Mouse (Mus musculus): ENCODE measurements around the gene Carmil2.

Gene Carmil2

DNA sequence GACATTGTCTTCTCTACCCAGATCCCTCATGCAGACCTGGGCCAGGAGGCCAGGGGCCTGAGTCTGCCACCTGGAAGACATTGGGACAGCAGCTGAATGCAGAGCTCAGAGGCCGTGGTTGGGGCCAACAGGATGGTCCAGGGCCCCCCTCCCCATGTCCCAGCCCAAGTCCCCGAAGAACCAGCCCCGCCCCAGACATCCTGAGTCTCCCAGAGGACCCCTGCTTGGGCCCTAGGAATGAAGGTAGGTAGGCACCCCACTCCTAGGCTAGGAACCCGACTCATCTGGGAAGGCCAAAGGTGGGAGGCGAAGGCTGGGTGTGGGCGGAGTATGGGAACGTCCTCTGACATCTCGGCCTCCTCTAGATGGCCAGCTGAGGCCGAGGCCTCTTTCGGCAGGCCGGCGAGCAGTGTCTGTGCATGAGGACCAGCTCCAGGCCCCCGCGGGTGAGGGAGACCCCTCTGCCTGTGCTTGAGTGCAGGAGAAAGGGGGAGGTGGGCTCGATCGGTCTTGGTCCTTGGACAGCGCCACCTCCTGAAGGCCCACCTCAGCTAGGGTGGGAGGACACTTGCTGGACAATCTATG lies 11.2 kb downstream of the Carmil2 start:
- no peak for DNase-seq

DNA sequence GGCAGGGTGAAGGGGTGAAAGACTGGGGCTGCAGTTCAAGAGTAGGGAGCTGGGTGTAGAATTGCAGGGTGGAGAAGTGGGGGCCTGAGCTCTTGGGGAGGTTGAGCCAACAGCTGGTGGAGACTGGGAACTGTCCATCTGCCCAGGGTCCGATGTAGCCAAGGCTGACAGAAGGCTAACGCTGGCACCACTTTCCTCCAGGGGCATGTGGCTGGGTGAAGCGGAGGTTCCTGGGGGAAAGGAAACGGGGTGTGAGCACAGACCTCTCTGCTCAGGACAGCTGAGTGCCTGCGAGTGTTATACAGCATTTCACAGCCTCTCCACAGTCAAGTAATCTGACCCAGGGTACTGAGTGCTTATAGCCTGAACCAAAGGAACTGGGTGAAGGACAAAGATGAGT lies 12.7 kb downstream of the Carmil2 start:
- no peak for DNase-seq

DNA sequence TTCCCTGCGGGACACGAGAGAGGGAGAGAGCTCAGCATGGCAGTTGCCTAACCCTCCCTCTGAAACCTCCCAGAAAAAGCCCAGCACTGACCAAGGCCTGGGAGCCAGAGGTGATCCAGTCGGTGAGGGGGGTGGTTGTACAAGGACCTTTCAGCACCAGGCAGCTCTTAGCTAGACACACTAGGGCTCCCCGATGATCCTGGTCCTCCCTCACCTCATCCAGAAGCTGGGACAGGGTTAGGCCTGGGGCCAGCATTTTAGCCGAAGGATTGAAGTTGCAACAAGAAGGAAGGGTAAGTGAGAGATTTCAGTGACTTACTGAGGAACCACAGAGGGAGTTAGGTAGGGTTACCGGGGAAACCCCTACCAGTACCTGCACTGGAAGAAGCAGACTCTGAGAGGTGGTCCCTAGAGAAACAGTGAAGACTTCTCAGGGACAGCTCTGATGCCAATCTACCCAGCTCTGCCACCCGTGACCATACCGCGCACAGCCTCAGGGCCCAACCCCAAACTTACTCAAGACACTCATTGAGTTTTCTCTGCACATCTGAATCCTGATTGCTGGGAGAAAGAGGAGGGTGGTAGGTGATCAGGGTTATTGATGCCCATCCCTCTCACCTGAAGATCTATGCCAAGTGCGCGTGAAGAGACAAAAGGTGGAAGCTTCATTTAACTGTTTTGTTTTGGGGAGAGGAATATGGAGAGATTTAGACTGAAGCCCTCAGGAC lies 13.6 kb downstream of the Carmil2 start:
- no peak for DNase-seq

DNA sequence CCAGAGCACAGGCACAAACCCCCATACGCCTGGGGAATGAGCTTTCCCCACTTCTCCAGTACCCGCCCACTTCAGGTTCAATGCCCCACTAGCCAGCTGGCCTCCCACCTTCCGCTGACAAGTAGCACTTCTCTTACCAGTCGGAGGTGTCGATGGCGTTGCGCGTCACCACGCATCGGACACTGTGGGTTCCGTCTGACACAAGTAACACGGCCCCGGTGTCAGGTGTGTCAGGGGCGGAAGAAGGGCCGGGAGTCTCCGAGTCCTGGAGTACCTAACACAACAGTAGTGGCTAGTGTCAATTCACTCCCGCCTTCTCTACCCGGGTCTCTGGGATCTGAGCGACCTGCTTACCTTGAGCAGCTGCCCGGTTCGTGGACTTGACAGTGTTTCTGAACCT lies 14.5 kb downstream of the Carmil2 start:
- peak; percentile 70 for DNase-seq

DNA sequence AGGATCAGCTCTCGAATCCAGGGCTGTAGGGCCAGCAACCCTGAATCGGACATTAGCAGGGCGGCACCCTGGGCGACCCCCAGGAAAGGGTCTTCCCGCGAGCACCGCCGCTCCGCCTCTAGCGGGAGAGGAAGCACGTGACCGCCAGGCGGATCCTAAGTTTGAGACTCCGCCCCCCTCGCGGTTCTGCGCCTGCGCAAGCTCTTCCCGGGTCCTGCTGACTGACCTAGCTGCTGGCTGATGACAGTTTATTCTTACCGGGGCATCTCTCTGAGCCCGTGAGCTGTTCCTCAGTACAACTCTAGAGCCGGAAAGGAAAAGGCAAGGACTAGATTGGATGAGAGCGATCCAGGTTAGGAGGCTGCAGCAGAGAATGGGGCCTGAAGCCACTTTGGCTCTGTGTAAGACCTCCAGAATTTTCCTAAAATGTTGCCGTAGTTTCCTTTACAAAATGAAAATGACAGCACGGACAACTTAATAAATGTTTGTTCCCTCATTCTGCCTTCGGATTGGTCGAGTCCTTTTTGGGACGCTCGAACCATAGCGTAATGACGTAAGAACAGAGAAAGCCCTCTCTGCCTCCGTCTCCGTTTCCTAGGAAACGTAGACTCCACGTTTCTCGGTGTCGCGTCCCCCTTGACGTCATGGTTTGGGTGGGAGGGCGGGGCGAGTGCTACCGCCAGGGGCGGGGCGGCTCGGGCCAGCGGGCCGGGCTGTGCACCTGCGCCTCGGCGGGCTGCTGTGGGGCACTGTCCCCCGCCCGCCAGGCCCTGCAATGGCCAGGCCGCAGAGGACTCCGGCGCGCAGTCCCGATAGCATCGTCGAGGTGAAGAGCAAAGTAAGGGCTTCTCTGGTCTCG lies 15.1 kb downstream of the Carmil2 start, which contains the start of the genes Acd and Pard6a:
TSS of gene Acd (minus strand) at position 137 of the 859 bp plus-strand sequence.
TSS of gene Pard6a (plus strand) at position 183 of the 859 bp plus-strand sequence.
- peak; percentile 97 for DNase-seq

DNA sequence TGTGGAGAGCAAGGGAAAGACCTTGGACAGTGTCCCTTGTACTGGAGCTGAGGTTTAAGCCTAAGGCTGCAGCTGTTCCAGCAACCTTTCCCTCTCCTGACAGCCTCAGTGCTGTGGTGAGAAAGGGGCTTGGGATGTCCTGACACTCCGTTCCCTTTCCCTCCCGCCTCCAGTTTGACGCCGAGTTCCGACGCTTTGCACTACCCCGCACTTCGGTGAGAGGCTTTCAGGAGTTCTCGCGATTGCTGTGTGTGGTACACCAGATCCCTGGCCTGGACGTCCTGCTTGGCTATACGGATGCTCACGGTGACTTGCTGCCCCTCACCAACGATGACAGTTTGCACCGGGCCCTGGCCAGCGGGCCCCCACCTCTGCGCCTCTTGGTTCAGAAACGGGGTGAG lies 15.9 kb downstream of the Carmil2 start:
- DNase-seq, result no peak

DNA sequence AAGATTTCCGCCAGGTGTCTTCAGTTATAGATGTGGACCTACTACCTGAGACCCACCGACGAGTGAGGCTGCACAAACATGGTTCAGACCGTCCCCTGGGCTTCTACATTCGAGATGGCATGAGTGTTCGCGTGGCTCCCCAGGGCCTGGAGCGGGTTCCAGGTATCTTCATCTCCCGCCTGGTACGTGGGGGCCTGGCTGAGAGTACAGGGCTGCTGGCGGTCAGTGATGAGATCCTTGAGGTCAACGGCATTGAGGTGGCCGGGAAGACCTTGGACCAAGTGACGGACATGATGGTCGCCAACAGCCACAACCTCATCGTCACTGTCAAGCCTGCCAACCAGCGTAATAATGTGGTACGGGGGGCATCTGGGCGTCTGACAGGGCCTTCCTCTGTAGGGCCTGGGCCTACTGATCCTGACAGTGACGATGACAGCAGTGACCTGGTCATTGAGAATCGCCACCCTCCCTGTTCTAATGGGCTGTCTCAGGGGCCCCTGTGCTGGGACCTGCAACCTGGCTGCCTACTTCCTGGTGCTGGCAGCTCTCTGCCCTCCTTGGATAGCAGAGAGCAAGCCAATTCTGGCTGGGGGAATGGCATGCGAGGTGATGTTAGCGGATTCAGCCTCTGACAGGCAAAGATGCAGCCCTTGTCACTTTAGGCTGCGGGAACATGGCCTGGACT lies 16.8 kb downstream of the Carmil2 start:
- no peak for DNase-seq

DNA sequence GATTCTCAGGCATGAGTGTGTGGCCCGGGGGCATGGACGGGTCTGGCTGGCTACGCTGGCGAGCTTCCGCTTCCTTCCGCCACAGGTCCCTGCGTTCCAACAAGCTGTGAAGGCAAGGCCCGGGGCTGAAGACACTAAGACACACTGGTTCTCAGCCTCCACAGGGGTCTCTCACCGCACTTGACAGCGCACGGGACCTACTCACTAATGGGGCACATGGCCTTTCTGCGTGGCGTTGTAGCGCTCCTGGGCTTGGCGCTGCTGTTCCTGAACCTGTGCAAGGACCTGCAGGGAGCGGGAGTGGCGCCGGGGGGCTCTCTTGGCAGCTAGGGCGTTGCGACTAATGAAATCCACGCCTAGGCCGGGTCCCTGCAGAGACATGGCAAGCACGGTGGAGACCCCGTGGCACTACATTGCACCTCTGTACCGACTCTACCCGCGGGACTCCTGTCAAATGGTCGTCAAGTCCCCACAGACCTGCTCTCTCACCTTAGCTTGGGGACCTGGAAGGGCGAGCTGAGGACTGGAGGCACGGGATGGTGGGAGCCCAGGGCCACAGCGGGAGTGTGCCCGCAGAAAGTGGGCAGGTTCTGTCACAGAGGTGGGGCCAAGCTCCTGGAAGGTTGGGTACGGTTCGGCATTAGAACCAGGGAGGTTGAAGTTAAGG lies 18.2 kb downstream of the Carmil2 start:
- DNase-seq, result no peak

DNA sequence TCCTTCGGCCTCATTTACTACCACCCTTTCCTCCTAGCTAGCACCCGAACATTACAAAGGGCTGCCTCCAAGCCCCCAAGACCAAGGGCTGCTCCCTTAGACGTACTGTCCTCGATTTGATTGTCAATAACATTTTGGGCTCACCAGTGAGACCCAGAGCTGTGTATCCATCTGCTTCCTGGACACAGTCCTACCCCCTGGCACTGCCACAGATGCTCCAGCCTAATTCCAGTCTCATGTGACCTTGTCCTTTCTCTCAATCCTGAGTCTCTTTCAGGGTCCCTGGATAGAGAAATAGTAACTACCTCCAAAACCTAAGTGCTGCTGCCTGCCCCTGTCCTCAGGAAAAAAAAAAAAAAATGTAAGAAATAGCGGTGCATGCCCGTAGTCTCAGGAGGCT lies 18.9 kb downstream of the Carmil2 start:
- DNase-seq, result no peak

DNA sequence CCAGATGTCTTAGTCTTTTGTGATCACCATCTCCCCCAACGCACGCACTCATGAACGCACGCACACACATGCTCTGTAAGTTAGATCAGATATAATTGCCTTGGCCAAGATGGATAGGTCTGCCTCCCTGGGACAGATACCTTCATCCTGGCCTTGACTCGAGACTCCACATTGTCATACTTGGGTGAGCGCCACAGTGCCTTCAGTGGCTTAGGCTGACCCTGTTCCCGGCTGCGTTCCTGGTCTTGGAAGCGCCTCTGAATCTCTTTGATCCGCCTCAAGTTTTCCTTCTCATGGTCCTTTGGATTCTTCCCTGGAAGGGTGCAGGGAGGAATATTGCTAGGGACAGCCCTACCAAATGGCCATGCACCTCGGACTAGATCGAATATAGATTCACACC lies 20.4 kb downstream of the Carmil2 start:
- no peak for DNase-seq

DNA sequence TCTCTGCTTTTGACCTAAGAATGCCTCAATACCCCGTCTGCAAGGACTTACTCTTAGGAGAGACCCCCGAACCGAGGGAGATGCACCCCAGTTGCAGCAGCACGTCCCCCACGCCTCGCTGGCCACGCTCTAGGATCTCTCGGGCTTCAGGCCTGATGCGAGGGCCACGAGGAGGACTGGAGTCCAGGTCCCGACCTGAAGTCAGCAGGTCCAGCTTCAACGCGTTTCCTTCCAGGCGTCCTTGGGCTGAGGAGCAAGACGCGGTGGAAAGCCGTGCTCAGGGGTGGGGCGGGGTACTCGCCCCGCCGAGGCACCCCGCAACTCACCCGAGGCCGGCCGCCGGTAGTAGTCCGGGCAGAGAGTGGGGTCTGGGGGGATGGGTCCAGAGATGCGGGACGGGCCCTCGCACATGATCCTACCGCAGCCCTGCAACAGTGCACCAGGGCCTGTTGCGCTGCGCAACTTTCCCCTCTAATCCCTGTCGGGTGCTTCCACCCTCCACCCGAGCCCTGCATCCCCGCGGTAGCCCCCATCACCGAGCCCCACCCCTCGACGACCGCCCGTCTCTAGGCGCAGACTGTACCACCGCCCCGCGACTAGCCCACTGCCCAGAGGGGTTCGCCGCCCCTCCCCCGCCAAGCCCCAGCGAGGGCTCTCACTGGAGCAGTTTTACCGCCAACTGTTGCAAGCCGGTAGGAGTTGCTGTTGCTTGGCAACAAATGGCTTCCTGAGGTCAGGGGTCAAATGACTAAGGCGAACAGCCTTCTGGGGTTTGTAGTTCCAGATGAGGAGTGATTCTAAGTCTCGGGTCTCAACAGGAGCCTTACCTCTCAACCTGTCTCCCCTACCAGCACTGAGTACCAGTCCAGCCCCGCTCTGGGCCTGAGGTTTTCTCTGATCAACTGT lies 21.7 kb downstream of the Carmil2 start, which contains the start of the genes 4933405L10Rik and Enkd1:
TSS of gene 4933405L10Rik (plus strand) at position 158 of the 906 bp plus-strand sequence.
TSS of gene Enkd1 (minus strand) at position 713 of the 906 bp plus-strand sequence.
- DNase-seq, result peak; percentile 93

DNA sequence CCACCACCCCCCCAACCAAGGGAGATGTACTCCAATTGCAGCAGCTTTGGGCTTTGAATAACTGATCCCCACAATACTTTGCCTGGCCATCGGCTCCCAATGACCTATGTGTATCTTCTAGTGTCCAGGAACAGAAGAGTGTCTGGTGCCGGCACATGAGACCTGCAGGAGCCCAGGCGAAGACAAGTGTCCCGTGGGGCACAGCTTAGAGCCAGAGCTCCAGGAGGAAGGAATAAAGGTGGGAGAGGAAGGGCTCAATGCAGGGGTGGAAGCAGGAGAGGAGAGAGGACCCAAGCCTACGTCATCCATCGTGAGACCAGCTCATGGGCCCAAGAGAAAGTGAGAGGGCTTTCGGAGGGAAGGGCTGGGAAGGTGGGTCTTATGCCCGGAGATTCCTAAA lies 22.6 kb downstream of the Carmil2 start:
- DNase-seq, result no peak

DNA sequence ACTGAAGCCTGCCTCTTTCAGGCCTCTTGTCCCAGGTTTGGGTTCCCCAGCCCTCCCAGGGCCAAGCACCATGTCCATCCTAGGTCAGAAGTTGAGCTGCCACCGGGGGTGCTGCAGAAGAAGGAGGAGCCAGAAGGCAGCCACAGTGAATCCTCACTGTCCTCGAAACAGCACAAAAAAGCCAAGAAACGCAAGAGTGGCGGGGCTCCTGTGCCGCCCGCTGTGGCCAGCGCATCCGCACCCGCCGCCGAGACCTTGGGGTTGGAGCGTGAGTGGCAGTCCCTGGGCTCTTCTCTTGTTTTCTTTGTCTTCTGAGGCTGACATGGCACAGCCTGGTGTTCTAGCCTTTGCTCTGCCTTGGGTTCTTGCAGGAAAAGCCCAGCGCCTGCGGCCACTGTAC lies 23.2 kb downstream of the Carmil2 start:
- no peak for DNase-seq

DNA sequence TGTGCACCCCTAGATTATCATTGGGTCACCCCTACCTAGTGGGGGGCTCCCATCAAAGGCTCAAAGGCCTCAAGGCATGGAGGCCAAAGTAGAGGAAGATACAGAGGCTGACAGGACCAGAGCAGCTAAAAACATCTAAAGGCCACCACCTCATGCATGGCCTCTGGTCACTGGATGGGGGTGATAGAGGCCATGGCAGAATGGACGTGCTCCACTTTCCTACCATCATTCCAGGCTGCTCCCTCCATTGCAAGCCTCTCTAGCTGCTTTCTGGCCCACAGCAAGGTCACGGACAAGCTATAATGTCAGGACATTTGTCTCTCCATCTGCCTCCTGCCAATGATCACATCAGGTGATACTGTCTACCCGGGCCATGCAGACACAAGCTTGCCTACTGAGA lies 26.2 kb downstream of the Carmil2 start:
- no peak for DNase-seq

DNA sequence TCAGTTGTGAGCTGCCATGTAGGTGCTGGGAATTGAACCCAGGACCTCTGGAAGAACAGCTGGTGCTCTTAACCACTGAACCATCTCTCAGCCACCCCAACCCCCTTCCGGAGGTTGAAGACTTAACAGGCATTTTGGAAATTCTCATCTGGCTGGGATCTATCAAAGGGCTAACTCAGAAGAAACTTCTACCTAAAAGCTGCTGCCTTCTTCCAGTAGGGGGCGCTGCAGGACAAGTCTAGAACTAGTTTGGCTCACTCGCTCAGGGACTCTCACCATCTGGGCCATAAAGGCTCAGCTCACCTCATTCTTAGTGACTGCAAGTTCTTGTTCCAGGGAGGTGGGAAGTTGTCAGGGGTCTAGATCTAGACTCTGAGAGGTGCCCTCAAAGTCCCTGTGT lies 28.1 kb downstream of the Carmil2 start:
- peak; percentile 91 for DNase-seq

DNA sequence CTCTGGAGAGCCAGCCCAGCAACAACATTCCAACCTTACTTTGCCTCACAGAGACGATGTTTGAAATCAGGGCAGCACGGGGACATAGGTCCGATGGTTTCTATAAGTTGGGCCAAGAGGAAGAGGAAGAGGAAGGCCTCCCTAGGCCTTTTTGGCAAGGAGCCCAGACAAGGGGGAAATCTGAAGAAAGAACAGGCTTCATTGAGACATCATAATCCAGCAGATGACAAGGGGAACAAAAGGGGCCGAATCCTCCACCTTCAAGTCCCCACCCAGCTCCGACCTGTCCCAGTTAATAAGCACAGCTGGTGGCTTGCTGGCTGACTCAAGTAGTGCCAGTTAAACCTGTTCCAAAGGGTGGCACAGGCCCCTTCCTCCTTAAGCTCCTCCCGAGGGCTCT lies 29.0 kb downstream of the Carmil2 start:
- DNase-seq, result peak; percentile 43

DNA sequence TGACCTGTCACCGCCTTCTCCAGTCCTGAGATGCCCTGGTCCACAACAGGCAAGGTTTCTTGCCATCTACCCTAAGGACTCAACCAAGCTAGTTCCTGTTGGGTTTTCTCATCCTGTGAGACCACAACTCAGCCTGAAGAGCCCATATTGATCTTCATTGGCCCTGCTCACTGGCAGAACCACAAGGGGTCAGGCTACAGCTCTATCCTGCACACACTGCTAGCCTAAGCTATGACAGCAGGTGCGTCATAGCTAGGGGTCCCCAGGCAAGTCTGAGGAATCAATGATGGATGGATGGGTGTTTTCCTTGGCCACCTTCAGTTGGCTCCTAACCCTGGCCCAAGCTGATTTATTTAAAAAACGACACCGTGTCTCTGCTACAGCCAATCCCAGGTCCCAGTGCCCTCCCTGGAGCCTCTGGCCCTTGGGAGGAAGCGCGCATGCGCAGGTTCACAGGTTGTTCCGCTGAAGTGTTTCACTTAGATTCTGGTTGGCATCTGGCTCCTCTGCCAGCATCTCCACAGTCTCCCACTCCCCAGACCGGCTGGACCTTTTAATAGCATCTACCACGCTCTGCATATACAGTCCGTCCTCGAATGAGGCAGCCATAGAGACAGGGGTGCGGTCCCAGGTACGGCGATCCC lies 30.4 kb downstream of the Carmil2 start:
- DNase-seq, result no peak

DNA sequence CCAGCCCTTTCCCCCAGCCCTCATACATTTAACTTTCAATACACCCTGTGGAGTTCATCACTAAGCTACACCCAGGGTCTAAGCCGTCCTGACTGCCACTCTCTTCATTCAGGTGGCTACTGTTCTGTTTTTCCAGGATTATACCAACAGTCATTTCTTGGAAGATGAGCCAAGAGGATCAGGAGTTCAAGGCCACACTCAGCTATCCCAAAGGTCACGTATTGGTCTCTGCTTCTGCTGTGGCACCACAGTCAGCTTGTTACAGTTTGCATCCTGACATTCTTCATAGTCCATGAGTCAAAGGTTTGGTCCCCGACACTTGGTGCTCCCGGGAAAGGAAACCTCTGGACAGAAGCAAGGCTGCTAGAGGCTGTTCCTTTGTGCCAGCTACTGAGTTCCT lies 33.6 kb downstream of the Carmil2 start:
- no peak for DNase-seq

DNA sequence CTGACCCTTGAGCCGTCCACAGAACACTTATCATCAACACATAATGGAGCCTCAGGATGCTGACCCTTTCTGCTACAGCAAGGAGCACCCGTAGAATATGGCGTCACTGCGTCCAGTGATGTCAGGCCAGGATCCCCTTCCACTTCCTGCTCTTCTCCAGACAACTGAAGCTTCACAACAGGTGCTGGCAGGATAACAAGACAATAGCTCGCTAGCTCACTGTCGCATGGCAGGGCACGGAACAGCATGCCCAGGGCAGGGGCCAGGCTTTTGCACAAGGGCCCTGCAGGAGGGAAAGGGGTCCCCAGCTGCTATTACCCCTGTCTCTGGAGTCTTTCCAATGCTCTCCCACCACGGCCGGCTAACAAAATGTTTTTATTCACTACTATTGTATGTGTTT lies 36.8 kb downstream of the Carmil2 start:
- DNase-seq, result no peak

DNA sequence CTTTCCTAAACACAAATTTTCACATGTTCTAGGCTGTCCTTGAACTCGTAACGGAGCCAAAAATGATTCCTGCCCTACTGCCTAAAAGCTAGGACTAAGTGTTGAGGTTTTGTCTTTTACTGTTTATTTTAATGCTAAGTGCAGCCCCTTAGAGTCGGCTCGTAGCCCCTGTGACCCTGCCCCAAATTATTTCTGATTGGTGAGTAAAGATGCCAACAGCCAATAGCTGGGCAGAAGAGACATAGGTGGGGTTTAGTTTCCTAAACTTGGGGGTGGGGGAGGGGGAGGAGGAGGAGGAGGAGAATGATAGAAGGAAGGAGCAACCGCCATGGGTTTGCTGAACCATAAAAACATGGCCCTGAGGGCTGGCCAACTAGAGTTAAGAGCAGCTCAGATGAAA lies 39.7 kb downstream of the Carmil2 start:
- DNase-seq, result no peak
